Mouse (Mus musculus): ENCODE data around the gene Dnah11. TPM values are rescaled to one million over a fixed set of nuclear protein-coding genes. Genes with fewer than 3 reads are reported as not detected.
"Not testable (repeated sequence)": the region's sequence is repeated elsewhere in the genome, so short reads cannot be mapped to it uniquely, and the experiment has no call there.

The Dnah11 gene
- polyA plus RNA-seq, 1 experiment from 2014 or later = not detected

DNA sequence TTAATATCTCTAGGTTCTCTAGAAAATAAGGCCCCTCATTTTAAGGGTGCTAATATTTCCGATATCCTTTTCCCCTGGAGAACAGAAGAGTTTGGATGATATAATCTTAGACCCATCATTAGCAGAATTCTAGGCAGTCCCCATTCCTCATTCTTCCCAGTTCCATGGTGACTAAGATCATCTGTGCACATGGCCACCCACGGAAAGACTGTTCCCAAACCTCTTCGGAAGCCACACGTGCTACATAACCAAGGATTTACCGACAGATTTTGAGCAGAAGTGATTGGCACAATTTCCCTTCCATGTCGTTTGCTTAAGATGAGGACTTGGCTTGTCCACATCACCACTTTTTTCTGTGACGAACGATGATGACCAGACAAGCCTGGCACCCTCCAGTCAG is 295.2 kb downstream of the Dnah11 start:
- ATAC-seq (ENCODE audit: insufficient number of reproducible peaks, insufficient read depth, low FRiP score, low read depth) = no peak

DNA sequence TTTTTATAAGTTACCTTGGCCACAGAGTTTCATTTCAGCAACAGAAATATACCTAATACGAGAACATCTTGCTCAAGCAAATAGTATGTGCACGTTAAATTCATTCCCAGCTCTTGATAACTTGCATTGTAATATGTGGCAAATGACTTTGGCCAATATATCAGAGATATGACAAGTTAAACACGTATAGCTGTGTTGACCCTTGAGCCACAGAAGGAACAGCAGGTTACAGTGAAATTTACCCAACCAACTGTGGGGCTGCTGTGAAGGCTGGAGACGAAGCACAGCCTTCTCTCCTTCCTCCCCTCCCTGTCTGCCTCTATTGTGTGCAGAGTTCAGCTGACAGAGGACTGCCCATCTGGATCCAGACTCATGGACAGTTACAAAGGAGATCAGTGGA is 297.5 kb downstream of the Dnah11 start:
- not testable (repeated sequence) for H3K36me3 ChIP-seq (ENCODE audit: control insufficient read depth, insufficient read depth, low read length); H3K9ac ChIP-seq (ENCODE audit: low read length); H3K27ac ChIP-seq (replicated peaks in 1 of 2; ENCODE audit: control insufficient read depth in 1 of 2, insufficient read depth in 1 of 2, low read depth in 2 of 2, low read length in 2 of 2); H3K4me2 ChIP-seq (ENCODE audit: low read length); ATAC-seq (ENCODE audit: insufficient number of reproducible peaks, insufficient read depth, low FRiP score, low read depth); H3K9me3 ChIP-seq (ENCODE audit: control insufficient read depth, low read length); H3K4me3 ChIP-seq (ENCODE audit: control insufficient read depth in 1 of 2, insufficient read depth in 1 of 2, low read depth in 1 of 2, low read length in 2 of 2); H3K27me3 ChIP-seq (ENCODE audit: control insufficient read depth, insufficient read depth, low read length); H3K4me1 ChIP-seq (ENCODE audit: control insufficient read depth in 2 of 2, insufficient read depth in 2 of 2, low read length in 2 of 2)
- WGBS = 52% methylated on average over 1 of the region's 4 CpGs

More for the DNA sequence above, 295.2 kb downstream of the Dnah11 start:
- H3K9ac ChIP-seq (ENCODE audit: low read length) = no peak overlapping the region
- H3K9me3 ChIP-seq (ENCODE audit: control insufficient read depth, low read length) = no peaks in the 10 kb centered on the region
- no peak overlapping the region for H3K27ac ChIP-seq (replicated peaks in 1 of 2; ENCODE audit: control insufficient read depth in 1 of 2, insufficient read depth in 1 of 2, low read depth in 2 of 2, low read length in 2 of 2)
- H3K4me1 ChIP-seq (ENCODE audit: control insufficient read depth in 2 of 2, insufficient read depth in 2 of 2, low read length in 2 of 2) = no peaks in the 10 kb centered on the region; a peak in 1 of 4 replicates
- H3K4me2 ChIP-seq (ENCODE audit: low read length) = no peak overlapping the region
- H3K36me3 ChIP-seq (ENCODE audit: control insufficient read depth, insufficient read depth, low read length) = no peaks in the 10 kb centered on the region
- H3K27me3 ChIP-seq (ENCODE audit: control insufficient read depth, insufficient read depth, low read length) = no peaks in the 10 kb centered on the region
- no peak overlapping the region for H3K4me3 ChIP-seq (ENCODE audit: control insufficient read depth in 1 of 2, insufficient read depth in 1 of 2, low read depth in 1 of 2, low read length in 2 of 2)
- WGBS = 82% methylated on average over 8 of the region's 8 CpGs

DNA sequence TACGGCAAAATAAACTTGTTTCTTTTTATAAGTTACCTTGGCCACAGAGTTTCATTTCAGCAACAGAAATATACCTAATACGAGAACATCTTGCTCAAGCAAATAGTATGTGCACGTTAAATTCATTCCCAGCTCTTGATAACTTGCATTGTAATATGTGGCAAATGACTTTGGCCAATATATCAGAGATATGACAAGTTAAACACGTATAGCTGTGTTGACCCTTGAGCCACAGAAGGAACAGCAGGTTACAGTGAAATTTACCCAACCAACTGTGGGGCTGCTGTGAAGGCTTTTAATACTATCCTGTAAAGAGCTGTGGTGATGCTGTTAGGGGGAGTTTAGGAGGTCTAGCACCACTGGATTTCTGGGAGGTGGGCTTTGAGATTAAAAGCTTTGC is 298.0 kb downstream of the Dnah11 start:
- H3K4me1 ChIP-seq (ENCODE audit: control insufficient read depth in 2 of 2, insufficient read depth in 2 of 2, low read length in 2 of 2); H3K9ac ChIP-seq (ENCODE audit: low read length); H3K9me3 ChIP-seq (ENCODE audit: control insufficient read depth, low read length); H3K4me3 ChIP-seq (ENCODE audit: control insufficient read depth in 1 of 2, insufficient read depth in 1 of 2, low read depth in 1 of 2, low read length in 2 of 2); H3K36me3 ChIP-seq (ENCODE audit: control insufficient read depth, insufficient read depth, low read length); H3K27me3 ChIP-seq (ENCODE audit: control insufficient read depth, insufficient read depth, low read length); H3K4me2 ChIP-seq (ENCODE audit: low read length); H3K27ac ChIP-seq (replicated peaks in 1 of 2; ENCODE audit: control insufficient read depth in 1 of 2, insufficient read depth in 1 of 2, low read depth in 2 of 2, low read length in 2 of 2); ATAC-seq (ENCODE audit: insufficient number of reproducible peaks, insufficient read depth, low FRiP score, low read depth): not testable (repeated sequence)
- WGBS = no CpG with 5 or more reads among the region's 4 CpGs

DNA sequence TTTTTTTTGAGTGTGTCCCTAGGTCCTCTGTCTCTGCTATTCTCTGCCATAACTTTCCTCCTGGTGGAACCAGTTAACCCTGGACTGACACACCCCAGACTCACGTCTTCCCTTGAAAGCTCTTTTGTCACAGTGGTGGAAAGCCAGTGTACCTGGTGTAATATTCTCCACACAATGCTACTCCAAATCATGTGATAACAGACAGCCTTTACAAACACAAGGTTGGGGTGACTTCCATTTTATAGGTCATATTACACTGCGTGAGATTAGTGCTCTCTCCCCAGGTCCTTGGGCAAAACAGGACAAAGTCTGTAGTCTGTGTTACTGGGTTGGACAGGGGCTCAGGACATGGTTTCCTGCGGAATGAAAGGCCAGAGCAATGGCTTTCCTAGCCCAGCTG is 311.4 kb downstream of the Dnah11 start:
- WGBS = 80% methylated on average over 3 of the region's 3 CpGs

DNA sequence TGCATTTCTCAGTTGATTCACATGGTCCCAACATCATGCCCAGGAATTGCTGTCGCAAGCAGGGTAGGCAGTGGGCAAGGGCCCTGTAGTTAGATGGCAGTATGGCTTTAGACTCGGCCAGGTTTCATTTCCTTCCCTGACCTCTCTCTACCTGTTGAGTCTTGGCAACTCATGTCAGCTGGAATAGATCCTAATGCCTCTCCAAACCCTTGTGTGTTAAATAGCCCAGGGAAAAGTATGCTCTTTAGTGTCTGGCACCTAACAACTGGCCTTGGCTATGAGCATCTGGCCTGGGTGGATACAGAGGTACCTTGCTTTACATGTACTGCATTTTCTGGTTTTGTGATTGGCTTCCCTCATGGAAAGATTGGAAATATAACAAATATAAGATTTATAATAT is 314.2 kb downstream of the Dnah11 start:
- Histone ChIP-seq H3K36me3 (ENCODE audit: control insufficient read depth, insufficient read depth, low read length) (peaks cover 13% of the 10 kb centered on the region; the same call in 1 of the 2 replicates), H3K9me3 (ENCODE audit: control insufficient read depth, low read length) (no peaks in the 10 kb centered on the region), H3K27ac (replicated peaks in 1 of 2; ENCODE audit: control insufficient read depth in 1 of 2, insufficient read depth in 1 of 2, low read depth in 2 of 2, low read length in 2 of 2) (no peak overlapping the region), H3K9ac (ENCODE audit: low read length) (no peak overlapping the region), H3K4me1 (ENCODE audit: control insufficient read depth in 2 of 2, insufficient read depth in 2 of 2, low read length in 2 of 2) (no peaks in the 10 kb centered on the region), H3K27me3 (ENCODE audit: control insufficient read depth, insufficient read depth, low read length) (no peaks in the 10 kb centered on the region), H3K4me3 (ENCODE audit: control insufficient read depth in 1 of 2, insufficient read depth in 1 of 2, low read depth in 1 of 2, low read length in 2 of 2) (no peak overlapping the region), H3K4me2 (ENCODE audit: low read length) (no peak overlapping the region)
- ATAC-seq (ENCODE audit: insufficient number of reproducible peaks, insufficient read depth, low FRiP score, low read depth) = no peak
- 88% methylated on average over 2 of the region's 2 CpGs for WGBS

More for the DNA sequence above, 311.4 kb downstream of the Dnah11 start:
- Histone ChIP-seq H3K9me3 (ENCODE audit: control insufficient read depth, low read length) (no peaks in the 10 kb centered on the region), H3K4me3 (ENCODE audit: control insufficient read depth in 1 of 2, insufficient read depth in 1 of 2, low read depth in 1 of 2, low read length in 2 of 2) (no peak overlapping the region), H3K27ac (replicated peaks in 1 of 2; ENCODE audit: control insufficient read depth in 1 of 2, insufficient read depth in 1 of 2, low read depth in 2 of 2, low read length in 2 of 2) (no peak overlapping the region), H3K36me3 (ENCODE audit: control insufficient read depth, insufficient read depth, low read length) (0 out of 2 replicates have a peak, but pooled peaks cover 2% of the 10 kb centered on the region), H3K27me3 (ENCODE audit: control insufficient read depth, insufficient read depth, low read length) (no peaks in the 10 kb centered on the region), H3K4me2 (ENCODE audit: low read length) (no peak overlapping the region), H3K9ac (ENCODE audit: low read length) (no peak overlapping the region), H3K4me1 (ENCODE audit: control insufficient read depth in 2 of 2, insufficient read depth in 2 of 2, low read length in 2 of 2) (no peaks in the 10 kb centered on the region)
- ATAC-seq (ENCODE audit: insufficient number of reproducible peaks, insufficient read depth, low FRiP score, low read depth) = no peak

DNA sequence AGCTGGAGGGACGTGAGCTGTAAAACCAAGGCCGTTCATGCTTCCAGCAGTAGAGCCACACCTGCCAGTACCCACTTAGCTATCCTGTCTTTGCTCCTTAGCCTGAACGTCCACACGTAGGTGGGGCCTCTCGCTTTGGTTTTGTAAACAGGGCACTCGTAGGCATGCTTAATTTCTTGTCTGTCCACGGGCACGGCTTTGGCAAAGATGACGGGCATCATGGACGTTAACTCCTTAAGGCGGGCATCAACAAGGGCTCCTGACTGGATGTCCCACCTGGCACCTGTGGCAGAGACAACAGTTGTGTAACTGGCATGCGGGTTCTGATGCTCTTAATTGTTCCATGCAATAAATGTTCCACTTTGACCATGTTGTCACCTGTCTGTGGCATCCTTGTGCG is 320.5 kb downstream of the Dnah11 start:
- no peak overlapping the region for H3K27ac ChIP-seq (replicated peaks in 1 of 2; ENCODE audit: control insufficient read depth in 1 of 2, insufficient read depth in 1 of 2, low read depth in 2 of 2, low read length in 2 of 2)
- no peak overlapping the region for H3K4me2 ChIP-seq (ENCODE audit: low read length)
- ATAC-seq (ENCODE audit: insufficient number of reproducible peaks, insufficient read depth, low FRiP score, low read depth) = no peak
- H3K9me3 ChIP-seq (ENCODE audit: control insufficient read depth, low read length) = no peaks in the 10 kb centered on the region
- peaks cover 68% of the 10 kb centered on the region for H3K36me3 ChIP-seq (ENCODE audit: control insufficient read depth, insufficient read depth, low read length)
- H3K27me3 ChIP-seq (ENCODE audit: control insufficient read depth, insufficient read depth, low read length) = no peaks in the 10 kb centered on the region
- H3K4me1 ChIP-seq (ENCODE audit: control insufficient read depth in 2 of 2, insufficient read depth in 2 of 2, low read length in 2 of 2) = no peaks in the 10 kb centered on the region
- H3K9ac ChIP-seq (ENCODE audit: low read length) = no peak overlapping the region
- WGBS = 91% methylated on average over 13 of the region's 13 CpGs
- no peak overlapping the region for H3K4me3 ChIP-seq (ENCODE audit: control insufficient read depth in 1 of 2, insufficient read depth in 1 of 2, low read depth in 1 of 2, low read length in 2 of 2)

DNA sequence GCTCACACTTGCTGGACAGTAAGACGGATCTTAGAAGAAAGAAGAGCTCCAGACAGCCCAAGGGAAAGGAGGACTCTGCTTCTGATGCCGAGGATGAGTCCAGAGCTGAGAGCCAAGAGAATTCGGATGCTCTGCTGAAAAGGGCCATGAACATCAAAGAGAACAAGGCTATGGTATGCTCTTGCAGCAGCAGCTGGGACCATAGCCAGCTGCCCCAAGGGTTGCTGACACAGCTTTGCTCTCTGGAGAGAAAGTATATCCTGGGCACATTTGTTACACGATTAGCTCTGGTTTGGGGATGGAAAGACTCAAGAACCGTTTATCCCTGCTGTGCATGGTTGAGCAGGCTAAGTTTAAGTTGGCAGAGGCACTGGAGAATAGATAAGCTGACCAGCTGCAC is 326.6 kb downstream of the Dnah11 start:
- no peak for ATAC-seq (ENCODE audit: insufficient number of reproducible peaks, insufficient read depth, low FRiP score, low read depth)
- no peak overlapping the region for H3K4me2 ChIP-seq (ENCODE audit: low read length)
- no peaks in the 10 kb centered on the region for H3K27me3 ChIP-seq (ENCODE audit: control insufficient read depth, insufficient read depth, low read length)
- no peak overlapping the region for H3K4me3 ChIP-seq (ENCODE audit: control insufficient read depth in 1 of 2, insufficient read depth in 1 of 2, low read depth in 1 of 2, low read length in 2 of 2)
- H3K36me3 ChIP-seq (ENCODE audit: control insufficient read depth, insufficient read depth, low read length) = peaks cover 72% of the 10 kb centered on the region
- no peak overlapping the region for H3K9ac ChIP-seq (ENCODE audit: low read length)
- H3K27ac ChIP-seq (replicated peaks in 1 of 2; ENCODE audit: control insufficient read depth in 1 of 2, insufficient read depth in 1 of 2, low read depth in 2 of 2, low read length in 2 of 2) = no peak overlapping the region
- no peaks in the 10 kb centered on the region for H3K4me1 ChIP-seq (ENCODE audit: control insufficient read depth in 2 of 2, insufficient read depth in 2 of 2, low read length in 2 of 2)
- WGBS = 76% methylated on average over 5 of the region's 5 CpGs
- no peaks in the 10 kb centered on the region for H3K9me3 ChIP-seq (ENCODE audit: control insufficient read depth, low read length)

All from heart, embryonic 14.5 days (tissue).